Mouse (Mus musculus) C2C12 (cell line): ENCODE data around the gene Rnf213. TPM values are rescaled to one million over a fixed set of nuclear protein-coding genes. Genes with fewer than 3 reads are reported as not detected.
A peak's percentile ranks its signal among the peaks of the same experiment; 100 is the strongest.

Source experiments
- H3K27me3 ChIP-seq: one replicate; pipeline ENCODE4 v1.6.1; 2011; ENCODE audit not compliant: control insufficient read depth, insufficient read depth, insufficient read length
- H3K36me3 ChIP-seq: one replicate; pipeline ENCODE4 v1.6.1; 2011; ENCODE audit not compliant: control insufficient read depth, insufficient read depth
- H3K4me3 ChIP-seq: one replicate; pipeline ENCODE4 v1.5.1; 2011; ENCODE audit warnings: mild to moderate bottlenecking, control low read depth; ENCODE audit not compliant: poor library complexity, insufficient read depth, severe bottlenecking
- H3K79me2 ChIP-seq: one replicate; pipeline ENCODE4 v1.6.1; 2011; ENCODE audit not compliant: control insufficient read depth, insufficient read depth
- H3K79me3 ChIP-seq: one replicate; pipeline ENCODE4 v1.6.1; 2011; ENCODE audit warnings: low read depth, control low read depth
- H3ac ChIP-seq: one replicate; pipeline ENCODE3; 2011; ENCODE audit warnings: low read depth; ENCODE audit not compliant: control insufficient read depth, insufficient read length
- CEBPB ChIP-seq: IDR thresholded peaks from one replicate; pipeline ENCODE4 v1.6.1; 2011; ENCODE audit warnings: low read depth, mild to moderate bottlenecking, control low read depth, moderate library complexity
- CTCF ChIP-seq: IDR thresholded peaks from one replicate; pipeline ENCODE4 v1.5.1; 2011; ENCODE audit not compliant: control insufficient read depth, insufficient read depth, insufficient read length
- FOSL1 ChIP-seq: IDR thresholded peaks from one replicate; pipeline ENCODE4 v1.8.0; 2011; ENCODE audit warnings: mild to moderate bottlenecking, low read length; ENCODE audit not compliant: poor library complexity, insufficient read depth, severe bottlenecking
- MAX ChIP-seq: IDR thresholded peaks from one replicate; pipeline ENCODE4 v1.6.1; 2011; ENCODE audit warnings: mild to moderate bottlenecking, control low read depth
- MYOD1 ChIP-seq: IDR thresholded peaks from one replicate; pipeline ENCODE4 v1.6.1; 2011; ENCODE audit warnings: low read depth; ENCODE audit not compliant: control insufficient read depth, insufficient read length
- MYOG ChIP-seq: IDR thresholded peaks from one replicate; pipeline ENCODE4 v1.6.1; 2011; ENCODE audit not compliant: control insufficient read depth, insufficient read length; ENCODE audit errors: extremely low read depth
- USF1 ChIP-seq: IDR thresholded peaks from one replicate; pipeline ENCODE4 v1.6.1; 2011; ENCODE audit warnings: low read depth, mild to moderate bottlenecking, control low read depth, moderate library complexity
- polyA plus RNA-seq: library from polyadenylated mRNA; unstranded; fragments of >200 nt; fragmentation: generic; extraction: Trizol; gene quantifications from one replicate; pipeline ENCODE4 v1.2.1, GENCODE M21; 2012; ENCODE audit warnings: missing spikeins

The Rnf213 gene
- polyA plus RNA-seq, 1 experiment: 6.3 TPM

- Histone ChIP-seq H3K79me3 (peaks cover 1% of the 10 kb centered on the region), H3K79me2 (peaks cover 6% of the 10 kb centered on the region), H3ac (no peak overlapping the region), H3K36me3 (peaks cover 14% of the 10 kb centered on the region), H3K27me3 (no peaks in the 10 kb centered on the region), H3K4me3 (no peak overlapping the region)
- no peak for TF ChIP-seq CEBPB
- no peak for TF ChIP-seq MYOG
- TF ChIP-seq USF1: no peak
- no peak for TF ChIP-seq MYOD1
- TF ChIP-seq FOSL1: no peak
- TF ChIP-seq CTCF: no peak
- no peak for TF ChIP-seq MAX
Observed at GRCm38 (mm10) chr11:119500011-119500410, 107.1 kb downstream of the Rnf213 start.

GRCm38 (mm10) chr11:119503675-119504074 lies 110.8 kb downstream of the Rnf213 start:
- TF ChIP-seq FOSL1 (no peak), CTCF (peak; percentile 97)
- H3K79me3 ChIP-seq: no peaks in the 10 kb centered on the region
- no peaks in the 10 kb centered on the region for H3K27me3 ChIP-seq
- no peak overlapping the region for H3K4me3 ChIP-seq
- H3ac ChIP-seq: no peak overlapping the region
- H3K36me3 ChIP-seq: peaks cover 23% of the 10 kb centered on the region
- H3K79me2 ChIP-seq: no peaks in the 10 kb centered on the region

- H3K79me3 ChIP-seq: no peaks in the 10 kb centered on the region
- no peak overlapping the region for H3K4me3 ChIP-seq
- no peak overlapping the region for H3ac ChIP-seq
- TF ChIP-seq MAX: no peak
- TF ChIP-seq MYOG: no peak
- no peak for TF ChIP-seq CEBPB
- no peak for TF ChIP-seq FOSL1
- TF ChIP-seq MYOD1: no peak
- no peak for TF ChIP-seq CTCF
- TF ChIP-seq USF1: no peak
- H3K79me2 ChIP-seq: no peaks in the 10 kb centered on the region
- peaks cover 23% of the 10 kb centered on the region for H3K36me3 ChIP-seq
- H3K27me3 ChIP-seq: no peaks in the 10 kb centered on the region
Observed at GRCm38 (mm10) chr11:119506386-119506785, 113.5 kb downstream of the Rnf213 start.

GRCm38 (mm10) chr11:119507772-119508171 lies 114.9 kb downstream of the Rnf213 start:
- peaks cover 16% of the 10 kb centered on the region for H3K36me3 ChIP-seq
- no peaks in the 10 kb centered on the region for H3K79me2 ChIP-seq
- no peak for TF ChIP-seq MYOD1
- no peak for TF ChIP-seq MYOG
- TF ChIP-seq MAX: no peak
- TF ChIP-seq USF1: no peak
- no peak for TF ChIP-seq FOSL1
- no peak for TF ChIP-seq CEBPB
- no peak for TF ChIP-seq CTCF
- H3K27me3 ChIP-seq: no peaks in the 10 kb centered on the region
- no peak overlapping the region for H3ac ChIP-seq
- H3K4me3 ChIP-seq: no peak overlapping the region
- no peaks in the 10 kb centered on the region for H3K79me3 ChIP-seq

GRCm38 (mm10) chr11:119509165-119509776 lies 116.4 kb downstream of the Rnf213 start:
- Histone ChIP-seq H3K79me2 (no peaks in the 10 kb centered on the region), H3ac (no peak overlapping the region), H3K27me3 (no peaks in the 10 kb centered on the region), H3K79me3 (no peaks in the 10 kb centered on the region), H3K36me3 (peaks cover 14% of the 10 kb centered on the region), H3K4me3 (no peak overlapping the region)
- TF ChIP-seq MYOG (no peak), USF1 (no peak), MAX (no peak)

GRCm38 (mm10) chr11:119513038-119513659 lies 120.2 kb downstream of the Rnf213 start:
- no peaks in the 10 kb centered on the region for H3K79me2 ChIP-seq
- no peak overlapping the region for H3ac ChIP-seq
- H3K36me3 ChIP-seq: no peaks in the 10 kb centered on the region
- TF ChIP-seq CTCF (no peak), MYOG (no peak), MYOD1 (no peak), CEBPB (no peak), USF1 (no peak), FOSL1 (no peak), MAX (no peak)
- no peaks in the 10 kb centered on the region for H3K79me3 ChIP-seq
- H3K4me3 ChIP-seq: no peak overlapping the region
- H3K27me3 ChIP-seq: no peaks in the 10 kb centered on the region
